Mouse (Mus musculus): Measurements from ENCODE around the gene Sco1. TPM values are rescaled to one million over a fixed set of nuclear protein-coding genes. Genes with fewer than 3 reads are reported as not detected.
"Not testable (repeated sequence)": the region's sequence is repeated elsewhere in the genome, so short reads cannot be mapped to it uniquely, and the experiment has no call there.

Gene Sco1
- polyA plus RNA-seq, 1 experiment from 2014 or later = 9.6 TPM

DNA sequence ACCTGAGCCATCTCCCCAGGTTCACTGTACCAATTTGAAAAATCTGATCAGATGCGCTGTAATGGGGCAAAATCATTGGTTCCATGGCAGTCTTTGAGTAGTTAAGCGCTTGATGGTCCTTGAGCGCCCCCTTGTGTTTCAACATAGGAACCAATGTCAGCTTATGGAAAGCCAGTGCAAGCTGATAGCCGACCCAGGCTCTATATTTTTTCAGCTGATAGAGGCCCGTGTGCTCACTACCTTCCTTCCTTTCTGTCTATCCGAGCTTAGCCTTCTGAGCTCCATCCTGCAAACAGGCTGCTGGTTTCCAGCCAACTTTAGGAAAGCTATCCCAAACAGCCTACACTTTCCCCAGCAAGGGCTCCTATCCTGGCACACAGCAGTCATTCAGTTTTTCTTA, 33.0 kb downstream of the Sco1 start:
- no peak overlapping the region for H3K4me3 ChIP-seq (ENCODE audit: low read length)
- no peak overlapping the region for H3K27ac ChIP-seq (ENCODE audit: low read depth, low read length)
- no peak overlapping the region for H3K4me2 ChIP-seq (ENCODE audit: low read length)
- no peaks in the 10 kb centered on the region for H3K9me3 ChIP-seq (ENCODE audit: control insufficient read depth, low read length)
- H3K27me3 ChIP-seq (replicated peaks; ENCODE audit: control insufficient read depth, insufficient read depth, low read length) = peaks cover 4% of the 10 kb centered on the region; the same call in 1 of the 2 replicates
- ATAC-seq = no peak
- H3K4me1 ChIP-seq (ENCODE audit: control insufficient read depth, insufficient read depth, low read depth, low read length) = no peaks in the 10 kb centered on the region
- under 1% methylated on average over 6 of the region's 6 CpGs for WGBS
- H3K36me3 ChIP-seq (ENCODE audit: control insufficient read depth, insufficient read depth, low read length) = no peaks in the 10 kb centered on the region
- H3K9ac ChIP-seq (ENCODE audit: low read depth, low read length) = no peak overlapping the region

GRCm38 (mm10) chr11:67086467-67087164, 34.1 kb downstream of the Sco1 start:
- no peak for ATAC-seq
- Histone ChIP-seq H3K27ac (ENCODE audit: low read depth, low read length) (no peak overlapping the region), H3K36me3 (ENCODE audit: control insufficient read depth, insufficient read depth, low read length) (no peaks in the 10 kb centered on the region), H3K27me3 (replicated peaks; ENCODE audit: control insufficient read depth, insufficient read depth, low read length) (peaks cover 4% of the 10 kb centered on the region; the same call in 1 of the 2 replicates), H3K4me3 (ENCODE audit: low read length) (no peak overlapping the region), H3K9ac (ENCODE audit: low read depth, low read length) (no peak overlapping the region), H3K4me1 (ENCODE audit: control insufficient read depth, insufficient read depth, low read depth, low read length) (no peaks in the 10 kb centered on the region), H3K9me3 (ENCODE audit: control insufficient read depth, low read length) (no peaks in the 10 kb centered on the region), H3K4me2 (ENCODE audit: low read length) (no peak overlapping the region)
- WGBS = 60% methylated on average over 9 of the region's 9 CpGs

- WGBS = 91% methylated on average over 12 of the region's 12 CpGs
- no peak for ATAC-seq
- Histone ChIP-seq H3K9me3 (ENCODE audit: control insufficient read depth, low read length) (no peaks in the 10 kb centered on the region), H3K4me3 (ENCODE audit: low read length) (no peak overlapping the region), H3K9ac (ENCODE audit: low read depth, low read length) (no peak overlapping the region), H3K36me3 (ENCODE audit: control insufficient read depth, insufficient read depth, low read length) (no peaks in the 10 kb centered on the region), H3K27ac (ENCODE audit: low read depth, low read length) (no peak overlapping the region), H3K4me1 (ENCODE audit: control insufficient read depth, insufficient read depth, low read depth, low read length) (no peaks in the 10 kb centered on the region), H3K4me2 (ENCODE audit: low read length) (no peak overlapping the region), H3K27me3 (replicated peaks; ENCODE audit: control insufficient read depth, insufficient read depth, low read length) (peaks cover 4% of the 10 kb centered on the region; the same call in 1 of the 2 replicates)
Observed at GRCm38 (mm10) chr11:67087225-67087624, 34.8 kb downstream of the Sco1 start.

DNA sequence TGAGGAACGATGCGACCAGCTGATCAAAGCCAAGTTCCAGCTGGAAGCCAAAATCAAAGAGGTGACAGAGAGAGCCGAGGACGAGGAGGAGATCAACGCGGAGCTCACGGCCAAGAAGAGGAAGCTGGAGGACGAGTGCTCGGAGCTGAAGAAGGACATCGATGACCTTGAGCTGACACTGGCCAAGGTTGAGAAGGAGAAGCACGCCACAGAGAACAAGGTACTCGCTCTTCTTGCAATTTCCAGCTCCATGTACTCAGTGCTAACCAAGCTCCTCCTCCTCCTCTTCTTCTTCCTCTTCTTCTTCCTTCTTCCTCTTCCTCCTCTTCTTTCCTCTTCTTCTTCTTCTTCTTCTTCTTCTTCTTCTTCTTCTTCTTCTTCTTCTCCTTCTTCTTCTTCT, 39.9 kb downstream of the Sco1 start:
- not testable (repeated sequence) for H3K9me3 ChIP-seq (ENCODE audit: control insufficient read depth, low read length); H3K4me3 ChIP-seq (ENCODE audit: low read length); H3K27ac ChIP-seq (ENCODE audit: low read depth, low read length); H3K36me3 ChIP-seq (ENCODE audit: control insufficient read depth, insufficient read depth, low read length); H3K9ac ChIP-seq (ENCODE audit: low read depth, low read length); H3K4me2 ChIP-seq (ENCODE audit: low read length); H3K4me1 ChIP-seq (ENCODE audit: control insufficient read depth, insufficient read depth, low read depth, low read length); H3K27me3 ChIP-seq (replicated peaks; ENCODE audit: control insufficient read depth, insufficient read depth, low read length); ATAC-seq
- 90% methylated on average over 12 of the region's 12 CpGs for WGBS

DNA sequence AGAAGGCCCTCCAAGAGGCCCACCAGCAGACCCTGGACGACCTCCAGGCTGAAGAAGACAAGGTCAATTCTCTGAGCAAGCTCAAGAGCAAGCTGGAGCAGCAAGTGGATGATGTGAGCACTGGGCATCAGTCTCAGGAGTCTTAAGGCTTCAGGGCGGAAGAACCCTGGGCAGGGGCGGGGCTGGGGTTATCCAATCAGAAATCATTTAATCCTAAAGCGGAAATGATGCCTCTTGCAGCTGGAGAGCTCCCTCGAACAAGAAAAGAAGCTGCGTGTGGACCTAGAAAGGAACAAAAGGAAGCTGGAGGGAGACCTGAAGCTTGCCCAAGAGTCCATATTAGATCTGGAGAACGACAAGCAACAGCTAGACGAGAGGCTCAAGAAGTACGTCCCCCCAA, 40.7 kb downstream of the Sco1 start:
- Histone ChIP-seq H3K27ac (ENCODE audit: low read depth, low read length) (no peak overlapping the region), H3K36me3 (ENCODE audit: control insufficient read depth, insufficient read depth, low read length) (no peaks in the 10 kb centered on the region), H3K9me3 (ENCODE audit: control insufficient read depth, low read length) (no peaks in the 10 kb centered on the region), H3K4me1 (ENCODE audit: control insufficient read depth, insufficient read depth, low read depth, low read length) (no peaks in the 10 kb centered on the region), H3K27me3 (replicated peaks; ENCODE audit: control insufficient read depth, insufficient read depth, low read length) (no peaks in the 10 kb centered on the region; the same call in 1 of the 2 replicates), H3K4me2 (ENCODE audit: low read length) (no peak overlapping the region), H3K9ac (ENCODE audit: low read depth, low read length) (no peak overlapping the region), H3K4me3 (ENCODE audit: low read length) (no peak overlapping the region)
- WGBS = 79% methylated on average over 9 of the region's 9 CpGs
- no peak for ATAC-seq

- H3K4me1 ChIP-seq (ENCODE audit: control insufficient read depth, insufficient read depth, low read depth, low read length) = no peaks in the 10 kb centered on the region
- H3K27me3 ChIP-seq (replicated peaks; ENCODE audit: control insufficient read depth, insufficient read depth, low read length) = no peaks in the 10 kb centered on the region; the same call in 1 of the 2 replicates
- no peak overlapping the region for H3K9ac ChIP-seq (ENCODE audit: low read depth, low read length)
- H3K9me3 ChIP-seq (ENCODE audit: control insufficient read depth, low read length) = no peaks in the 10 kb centered on the region
- H3K4me2 ChIP-seq (ENCODE audit: low read length) = no peak overlapping the region
- no peaks in the 10 kb centered on the region for H3K36me3 ChIP-seq (ENCODE audit: control insufficient read depth, insufficient read depth, low read length)
- no peak for ATAC-seq
- no peak overlapping the region for H3K27ac ChIP-seq (ENCODE audit: low read depth, low read length)
- no peak overlapping the region for H3K4me3 ChIP-seq (ENCODE audit: low read length)
- WGBS = 98% methylated on average over 5 of the region's 5 CpGs
Observed at GRCm38 (mm10) chr11:67093652-67094051, 41.2 kb downstream of the Sco1 start.

DNA sequence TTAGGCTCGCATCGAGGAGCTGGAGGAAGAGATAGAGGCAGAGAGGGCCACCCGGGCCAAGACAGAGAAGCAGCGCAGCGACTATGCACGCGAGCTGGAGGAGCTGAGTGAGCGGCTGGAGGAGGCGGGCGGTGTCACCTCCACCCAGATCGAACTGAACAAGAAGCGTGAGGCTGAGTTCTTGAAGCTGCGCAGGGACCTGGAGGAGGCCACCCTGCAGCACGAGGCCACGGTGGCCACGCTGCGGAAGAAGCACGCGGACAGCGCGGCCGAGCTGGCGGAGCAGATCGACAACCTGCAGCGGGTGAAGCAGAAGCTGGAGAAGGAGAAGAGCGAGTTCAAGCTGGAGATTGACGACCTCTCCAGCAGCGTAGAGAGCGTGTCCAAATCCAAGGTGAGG, 42.0 kb downstream of the Sco1 start:
- no peak overlapping the region for H3K4me3 ChIP-seq (ENCODE audit: low read length)
- no peaks in the 10 kb centered on the region; the same call in 1 of the 2 replicates for H3K27me3 ChIP-seq (replicated peaks; ENCODE audit: control insufficient read depth, insufficient read depth, low read length)
- H3K9ac ChIP-seq (ENCODE audit: low read depth, low read length) = no peak overlapping the region
- no peak overlapping the region for H3K27ac ChIP-seq (ENCODE audit: low read depth, low read length)
- H3K4me1 ChIP-seq (ENCODE audit: control insufficient read depth, insufficient read depth, low read depth, low read length) = no peaks in the 10 kb centered on the region
- WGBS = 83% methylated on average over 29 of the region's 29 CpGs
- H3K36me3 ChIP-seq (ENCODE audit: control insufficient read depth, insufficient read depth, low read length) = no peaks in the 10 kb centered on the region
- H3K9me3 ChIP-seq (ENCODE audit: control insufficient read depth, low read length) = no peaks in the 10 kb centered on the region
- ATAC-seq = no peak
- no peak overlapping the region for H3K4me2 ChIP-seq (ENCODE audit: low read length)

GRCm38 (mm10) chr11:67097709-67098108, 45.2 kb downstream of the Sco1 start:
- H3K36me3 ChIP-seq (ENCODE audit: control insufficient read depth, insufficient read depth, low read length) = no peaks in the 10 kb centered on the region
- WGBS = 93% methylated on average over 10 of the region's 10 CpGs

GRCm38 (mm10) chr11:67098427-67098826, 46.0 kb downstream of the Sco1 start:
- Histone ChIP-seq H3K4me1 (ENCODE audit: control insufficient read depth, insufficient read depth, low read depth, low read length) (no peaks in the 10 kb centered on the region), H3K4me3 (ENCODE audit: low read length) (no peak overlapping the region), H3K27ac (ENCODE audit: low read depth, low read length) (no peak overlapping the region), H3K9ac (ENCODE audit: low read depth, low read length) (no peak overlapping the region), H3K36me3 (ENCODE audit: control insufficient read depth, insufficient read depth, low read length) (no peaks in the 10 kb centered on the region), H3K27me3 (replicated peaks; ENCODE audit: control insufficient read depth, insufficient read depth, low read length) (no peaks in the 10 kb centered on the region; the same call in 1 of the 2 replicates), H3K4me2 (ENCODE audit: low read length) (no peak overlapping the region), H3K9me3 (ENCODE audit: control insufficient read depth, low read length) (no peaks in the 10 kb centered on the region)
- ATAC-seq = no peak
- 81% methylated on average over 11 of the region's 11 CpGs for WGBS

More at GRCm38 (mm10) chr11:67097709-67098108, 45.2 kb downstream of the Sco1 start:
- no peak overlapping the region for H3K9ac ChIP-seq (ENCODE audit: low read depth, low read length)
- H3K27ac ChIP-seq (ENCODE audit: low read depth, low read length) = no peak overlapping the region
- H3K27me3 ChIP-seq (replicated peaks; ENCODE audit: control insufficient read depth, insufficient read depth, low read length) = no peaks in the 10 kb centered on the region; the same call in 1 of the 2 replicates
- no peaks in the 10 kb centered on the region for H3K9me3 ChIP-seq (ENCODE audit: control insufficient read depth, low read length)
- no peaks in the 10 kb centered on the region for H3K4me1 ChIP-seq (ENCODE audit: control insufficient read depth, insufficient read depth, low read depth, low read length)
- ATAC-seq = no peak
- H3K4me2 ChIP-seq (ENCODE audit: low read length) = no peak overlapping the region
- no peak overlapping the region for H3K4me3 ChIP-seq (ENCODE audit: low read length)

Measured in hindbrain, embryonic 16.5 days (tissue).